Mouse (Mus musculus): ENCODE measurements around the gene Olfr577. TPM values are rescaled to one million over a fixed set of nuclear protein-coding genes. Genes with fewer than 3 reads are reported as not detected.

Gene Olfr577
- total RNA-seq (2021): not detected
- long read RNA-seq, experiment 1: 0 reads
- long read RNA-seq, experiment 2: 0 reads

- no peak for DNase-seq
Measured at GRCm38 (mm10) chr7:102975843-102976242, at the start of gene Olfr577. Olfr577 (minus strand) TSS chr7:102975943.

GRCm38 (mm10) chr7:102989224-102989623 is 13.5 kb upstream of the Olfr577 start, which contains the start of gene Olfr578:
Olfr578 (minus strand) TSS chr7:102989324.
- DNase-seq: no peak

- DNase-seq: no peak
Measured at GRCm38 (mm10) chr7:102974399-102974798, 1.3 kb downstream of the Olfr577 start.

- no peak for DNase-seq
Measured at GRCm38 (mm10) chr7:102962360-102962759, 13.4 kb downstream of the Olfr577 start, which contains the start of gene Olfr576. Olfr576 (plus strand) TSS chr7:102962660.

- no peak for DNase-seq
Measured at GRCm38 (mm10) chr7:102958593-102958992, 17.1 kb downstream of the Olfr577 start, which contains the start of gene Olfr575. Olfr575 (minus strand) TSS chr7:102958775.

- no peak for DNase-seq
Measured at GRCm38 (mm10) chr7:102958137-102958536, 17.6 kb downstream of the Olfr577 start.

GRCm38 (mm10) chr7:102950732-102951131 is 25.0 kb downstream of the Olfr577 start:
- DNase-seq: no peak

GRCm38 (mm10) chr7:102948167-102948566 is 27.6 kb downstream of the Olfr577 start, which contains the start of gene Olfr574:
Olfr574 (plus strand) TSS chr7:102948467.
- no peak for DNase-seq

GRCm38 (mm10) chr7:102943417-102943816 is 32.3 kb downstream of the Olfr577 start:
- DNase-seq: no peak

GRCm38 (mm10) chr7:102942475-102942874 is 33.3 kb downstream of the Olfr577 start, which contains the start of gene Olfr573-ps1:
Olfr573-ps1 (minus strand) TSS chr7:102942575.
- DNase-seq: no peak

- no peak for DNase-seq
Measured at GRCm38 (mm10) chr7:102927105-102927504, 48.6 kb downstream of the Olfr577 start.

GRCm38 (mm10) chr7:102924109-102924508 is 51.6 kb downstream of the Olfr577 start, which contains the start of gene Olfr572:
Olfr572 (plus strand) TSS chr7:102924409.
- DNase-seq: no peak

Other genes starting within 250 kb of the Olfr577 start
- gene Olfr559, start 248.5 kb downstream of the Olfr577 start, total RNA-seq (2021): not detected
- not detected for gene Olfr560, start 216.6 kb downstream of the Olfr577 start, total RNA-seq (2021)
- gene Olfr78, start 216.5 kb downstream of the Olfr577 start, total RNA-seq (2021): 1 to 10 TPM; 1.3 to 1.4 TPM
- gene Olfr561, start 204.7 kb downstream of the Olfr577 start, total RNA-seq (2021): not detected
- gene Olfr564, start 172.5 kb downstream of the Olfr577 start, total RNA-seq (2021): not detected
- not detected for gene Olfr566, start 117.2 kb downstream of the Olfr577 start, total RNA-seq (2021)
- gene Olfr568, start 98.8 kb downstream of the Olfr577 start, total RNA-seq (2021): not detected
- gene Olfr569, start 85.1 kb downstream of the Olfr577 start, total RNA-seq (2021): not detected
- gene Olfr570, start 81.4 kb downstream of the Olfr577 start, total RNA-seq (2021): not detected
- gene Olfr571, start 58.4 kb downstream of the Olfr577 start, total RNA-seq (2021): not detected
- not detected for gene Olfr572, start 51.5 kb downstream of the Olfr577 start, total RNA-seq (2021)
- not detected for gene Olfr573-ps1, start 33.4 kb downstream of the Olfr577 start, total RNA-seq (2021)
- gene Olfr574, start 27.5 kb downstream of the Olfr577 start, total RNA-seq (2021): not detected
- not detected for gene Olfr575, start 17.2 kb downstream of the Olfr577 start, total RNA-seq (2021)
- gene Olfr576, start 13.3 kb downstream of the Olfr577 start, total RNA-seq (2021): not detected
- not detected for gene Olfr578, start 13.4 kb upstream of the Olfr577 start, total RNA-seq (2021)
- not detected for gene Olfr582, start 62.1 kb upstream of the Olfr577 start, total RNA-seq (2021)
- not detected for gene Olfr583, start 75.4 kb upstream of the Olfr577 start, total RNA-seq (2021)
- gene Olfr584, start 105.9 kb upstream of the Olfr577 start, total RNA-seq (2021): not detected
- gene Olfr585, start 121.8 kb upstream of the Olfr577 start, total RNA-seq (2021): not detected
- not detected for gene Olfr586, start 149.7 kb upstream of the Olfr577 start, total RNA-seq (2021)
- gene Olfr588-ps1, start 164.9 kb upstream of the Olfr577 start, total RNA-seq (2021): not detected
- not detected for gene Olfr589, start 180.4 kb upstream of the Olfr577 start, total RNA-seq (2021)
- not detected for gene Olfr591, start 202.4 kb upstream of the Olfr577 start, total RNA-seq (2021)
- not detected for gene Olfr592, start 208.9 kb upstream of the Olfr577 start, total RNA-seq (2021)
- not detected for gene Olfr593, start 235.9 kb upstream of the Olfr577 start, total RNA-seq (2021)
- not detected for gene Olfr594, start 241.1 kb upstream of the Olfr577 start, total RNA-seq (2021)